8 mouse cellular contexts compared by ENCODE assay signal in the genomic region with DNA sequence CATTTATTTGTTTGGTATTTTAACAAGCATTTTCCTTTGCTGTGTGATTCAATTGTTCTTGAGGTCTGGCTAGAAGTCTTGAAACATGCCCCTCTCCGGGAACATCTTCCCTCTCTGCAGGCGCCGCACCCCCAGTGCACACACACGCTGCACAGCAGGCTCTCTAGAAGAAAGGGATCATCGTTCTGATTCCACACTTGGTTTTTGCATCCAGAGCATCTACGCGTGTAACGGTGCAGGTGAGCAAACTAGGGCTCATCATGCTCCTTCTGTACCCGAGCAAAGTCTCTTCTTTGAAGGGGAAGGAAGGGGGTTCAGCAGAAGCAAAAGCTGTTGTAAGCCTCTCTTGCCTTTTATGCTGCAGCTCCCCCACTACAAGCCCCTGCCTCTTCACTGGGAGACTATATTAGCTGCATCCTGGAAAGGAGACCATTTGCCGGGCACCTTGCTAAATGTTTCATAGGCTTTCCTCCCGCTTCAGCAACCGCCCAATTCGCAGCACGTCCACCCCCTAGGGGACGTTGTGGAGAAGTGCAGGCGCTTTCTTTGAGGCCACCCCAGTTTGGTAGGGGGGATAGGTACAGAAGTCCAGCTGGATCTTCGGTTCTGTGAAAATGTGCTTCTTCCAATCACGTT. TPM values are rescaled to one million over a fixed set of nuclear protein-coding genes. Genes with fewer than 3 reads are reported as not detected.
A peak's percentile ranks its signal among the peaks of the same experiment; 100 is the strongest.
DNase-seq lines count a peak whose midpoint lies in the region; ATAC-seq and TF ChIP-seq lines count a peak whose summit lies in the region.
"Had no signal": no experiment of that assay in that cellular context is flagged by ENCODE, and none has a peak within 500 bp of the region (broad histone marks: within the 10 kb centered on the region; RNA-seq: fewer than 3 reads in every experiment).

Gene Tmem163, minus strand, starts transcription at position 51 of the 636 bp plus-strand sequence.

- H3K27me3 ChIP-seq in forebrain, postnatal 0 days (ENCODE audit: insufficient read depth, low read length) = peaks cover 11% of the 10 kb centered on the region

- peak; percentile 81 to 84 for DNase-seq in B cell, adult 2 months
- DNase-seq in cerebellum, adult 18-20 months = peak; percentile 75 to 82
- peak; percentile 78 for DNase-seq in forebrain, postnatal 0 days
- peak; percentile 50 for DNase-seq in kidney, postnatal 10 days
- DNase-seq in lung, postnatal 14 days = peak; percentile 52
- peak; percentile 33 for DNase-seq in right cerebral cortex, postnatal 4 days

- TF ChIP-seq CTCF in forebrain, postnatal 0 days (IDR thresholded peaks at IDR 0.05; ENCODE audit: low read depth) = peak; percentile 82

- peaks cover 14% of the 10 kb centered on the region; the same call in 1 of the 2 replicates for H3K4me1 ChIP-seq in forebrain, postnatal 0 days (ENCODE audit: insufficient read depth)

- H3K9ac ChIP-seq in forebrain, postnatal 0 days = no peak within 1 kb of the TSS

- peak within 1 kb of the TSS; percentile 47; the same call in 1 of the 2 replicates for H3K4me3 ChIP-seq in forebrain, postnatal 0 days (ENCODE audit: low read depth, low read length)
- H3K4me3 ChIP-seq: myocyte had no signal

- H3K36me3 ChIP-seq in forebrain, postnatal 0 days (ENCODE audit: insufficient read depth) = no peaks in the 10 kb centered on the region

- H3K4me2 ChIP-seq in forebrain, postnatal 0 days (ENCODE audit: low read depth) = peak within 1 kb of the TSS; percentile 84

- H3K27ac ChIP-seq in forebrain, postnatal 0 days (ENCODE audit: low read depth, low read length) = no peak within 1 kb of the TSS

- peak; percentile 62 for ATAC-seq in CD4-positive, CD25-positive, alpha-beta regulatory T cell, adult 4 months
- peak; percentile 30; the same call in 1 of the 2 replicates for ATAC-seq in forebrain, postnatal 0 days

- no peaks in the 10 kb centered on the region for H3K9me3 ChIP-seq in forebrain, postnatal 0 days (ENCODE audit: low read length)

- 12% methylated on average over 18 of the region's 18 CpGs for WGBS in forebrain, postnatal 0 days

RNA-seq across cellular contexts. Expression of gene Tmem163, which starts in this region (rescaled TPM):
- polyA plus RNA-seq in CD4-positive, CD25-positive, alpha-beta regulatory T cell, adult 4 months (2017; shearing (Covaris generic)) = under 1 TPM in 1 of 2 experiments, not detected in 1; 0.12 TPM
- 30.7 and 36.7 TPM in 2 replicates for total RNA-seq in forebrain, postnatal 0 days (2014; rRNA removed)
- 25.9 and 37.1 TPM in 2 replicates for polyA plus RNA-seq in forebrain, postnatal 0 days (2015; fragmentation: Nextera tagmentation; extraction: Ambion mirVana)
- polyA plus RNA-seq: myocyte had no signal

Comparison
In these comparisons a context has a peak if more than half of its experiments do, and no peak if none do; other contexts are left out.
1. RNA of gene Tmem163 (polyA plus RNA-seq): 25.9 to 37.1 TPM in forebrain, postnatal 0 days; 0.12 TPM in CD4-positive, CD25-positive, alpha-beta regulatory T cell, adult 4 months; every median in the first group is over 10 times any median in the second.
2. Peak in ATAC-seq in CD4-positive, CD25-positive, alpha-beta regulatory T cell, adult 4 months; RNA of the gene not detected or under 1 TPM.
3. Peak in every context shown above with its lines, with median percentiles within 50 percentile points of each other: DNase-seq.